Mouse (Mus musculus): ENCODE measurements around the gene Dusp28. TPM values are rescaled to one million over a fixed set of nuclear protein-coding genes. Genes with fewer than 3 reads are reported as not detected.

Dusp28 gene
- polyA plus RNA-seq, 1 experiment from 2014 or later, result 11.4 TPM

DNA sequence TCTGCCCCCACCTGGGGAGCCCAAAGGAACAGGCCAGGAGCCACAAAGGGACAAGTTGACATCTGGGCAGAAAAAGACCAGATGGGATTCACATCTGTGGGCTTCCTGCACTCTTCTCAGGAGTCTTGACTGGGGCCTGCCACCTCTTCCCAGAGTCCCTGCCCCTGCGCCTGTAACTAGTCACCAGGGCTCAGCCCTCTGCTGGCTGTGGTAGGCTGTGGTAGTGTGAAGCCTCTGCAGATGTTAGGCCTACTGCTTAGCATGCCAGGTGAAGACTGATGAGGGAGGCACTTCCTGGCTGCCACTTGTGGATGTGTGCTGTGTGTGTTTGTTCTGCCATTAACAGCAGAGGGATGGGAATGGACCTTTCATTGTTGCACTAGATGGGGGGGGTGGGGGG lies 5.5 kb downstream of the Dusp28 start:
- H3K4me2 ChIP-seq (ENCODE audit: low read depth, low read length), result peak overlapping the region; percentile 98
- no peak for ATAC-seq (ENCODE audit: insufficient read depth, low FRiP score)
- H3K27me3 ChIP-seq (ENCODE audit: control insufficient read depth, insufficient read depth, low read length), result no peaks in the 10 kb centered on the region
- peaks cover 25% of the 10 kb centered on the region for H3K4me1 ChIP-seq (ENCODE audit: control insufficient read depth, insufficient read depth, low read length)
- H3K27ac ChIP-seq (ENCODE audit: low read length), result peak overlapping the region; percentile 95; the same call in 1 of the 2 replicates
- H3K9ac ChIP-seq (ENCODE audit: low read length), result peak overlapping the region; percentile 96
- peak overlapping the region; percentile 88 for H3K4me3 ChIP-seq (replicated peaks; ENCODE audit: low read length)
- H3K36me3 ChIP-seq (ENCODE audit: control insufficient read depth, insufficient read depth, low read length), result peaks cover 14% of the 10 kb centered on the region
- no peaks in the 10 kb centered on the region for H3K9me3 ChIP-seq (replicated peaks; ENCODE audit: control insufficient read depth, low read length)
- 44% methylated on average over 1 of the region's 1 CpGs for WGBS

DNA sequence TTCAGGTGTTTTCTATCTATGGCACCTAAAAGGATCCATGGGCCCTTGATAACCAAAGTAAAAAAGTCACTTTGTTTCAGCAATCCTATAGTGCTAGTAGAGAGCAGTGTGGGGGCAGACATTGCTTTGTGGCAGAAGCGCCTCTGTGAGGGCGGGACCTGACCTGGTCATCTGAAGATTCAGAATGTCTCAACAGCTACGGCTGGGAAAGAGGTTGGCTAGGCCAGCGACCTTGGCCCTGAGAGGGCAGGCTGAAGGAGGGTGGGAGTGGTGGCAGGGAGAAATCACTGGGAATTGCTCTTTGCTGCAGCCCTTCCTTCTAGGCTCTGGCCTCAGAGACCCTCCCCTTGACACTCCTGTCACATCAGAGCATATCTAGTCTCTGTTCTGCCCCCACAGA lies 7.5 kb downstream of the Dusp28 start:
- ATAC-seq (ENCODE audit: insufficient read depth, low FRiP score), result no peak
- H3K4me1 ChIP-seq (ENCODE audit: control insufficient read depth, insufficient read depth, low read length), result peaks cover 18% of the 10 kb centered on the region
- WGBS, result 76% methylated on average over 4 of the region's 4 CpGs
- no peak overlapping the region for H3K4me3 ChIP-seq (replicated peaks; ENCODE audit: low read length)
- H3K27ac ChIP-seq (ENCODE audit: low read length), result no peak overlapping the region
- peaks cover 29% of the 10 kb centered on the region for H3K36me3 ChIP-seq (ENCODE audit: control insufficient read depth, insufficient read depth, low read length)
- no peak overlapping the region for H3K4me2 ChIP-seq (ENCODE audit: low read depth, low read length)
- H3K9ac ChIP-seq (ENCODE audit: low read length), result no peak overlapping the region
- no peaks in the 10 kb centered on the region for H3K27me3 ChIP-seq (ENCODE audit: control insufficient read depth, insufficient read depth, low read length)
- no peaks in the 10 kb centered on the region for H3K9me3 ChIP-seq (replicated peaks; ENCODE audit: control insufficient read depth, low read length)

DNA sequence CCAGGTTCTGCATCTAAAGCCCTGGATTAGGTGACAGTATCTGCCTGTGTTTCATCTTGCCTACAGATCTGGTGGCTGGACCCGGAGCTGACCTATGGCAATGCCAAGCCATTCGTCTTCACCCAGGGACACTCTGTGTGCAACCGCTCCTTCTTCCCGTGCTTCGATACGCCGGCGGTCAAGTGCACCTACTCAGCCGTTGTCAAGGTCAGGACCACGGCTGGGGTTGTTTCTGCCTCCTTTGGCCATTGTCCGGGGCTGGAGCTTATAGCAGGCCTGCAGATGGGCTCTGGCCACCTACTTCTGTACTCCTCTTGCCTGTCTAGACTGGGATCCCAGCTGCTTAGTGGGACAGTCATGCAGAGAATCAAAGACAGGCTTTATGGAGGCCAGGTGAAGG lies 8.2 kb downstream of the Dusp28 start:
- H3K9ac ChIP-seq (ENCODE audit: low read length), result no peak overlapping the region
- no peaks in the 10 kb centered on the region for H3K27me3 ChIP-seq (ENCODE audit: control insufficient read depth, insufficient read depth, low read length)
- ATAC-seq (ENCODE audit: insufficient read depth, low FRiP score), result no peak
- no peak overlapping the region for H3K4me2 ChIP-seq (ENCODE audit: low read depth, low read length)
- H3K27ac ChIP-seq (ENCODE audit: low read length), result no peak overlapping the region
- peaks cover 35% of the 10 kb centered on the region for H3K36me3 ChIP-seq (ENCODE audit: control insufficient read depth, insufficient read depth, low read length)
- H3K4me1 ChIP-seq (ENCODE audit: control insufficient read depth, insufficient read depth, low read length), result peaks cover 14% of the 10 kb centered on the region
- no peak overlapping the region for H3K4me3 ChIP-seq (replicated peaks; ENCODE audit: low read length)
- WGBS, result 90% methylated on average over 11 of the region's 11 CpGs
- no peaks in the 10 kb centered on the region for H3K9me3 ChIP-seq (replicated peaks; ENCODE audit: control insufficient read depth, low read length)

DNA sequence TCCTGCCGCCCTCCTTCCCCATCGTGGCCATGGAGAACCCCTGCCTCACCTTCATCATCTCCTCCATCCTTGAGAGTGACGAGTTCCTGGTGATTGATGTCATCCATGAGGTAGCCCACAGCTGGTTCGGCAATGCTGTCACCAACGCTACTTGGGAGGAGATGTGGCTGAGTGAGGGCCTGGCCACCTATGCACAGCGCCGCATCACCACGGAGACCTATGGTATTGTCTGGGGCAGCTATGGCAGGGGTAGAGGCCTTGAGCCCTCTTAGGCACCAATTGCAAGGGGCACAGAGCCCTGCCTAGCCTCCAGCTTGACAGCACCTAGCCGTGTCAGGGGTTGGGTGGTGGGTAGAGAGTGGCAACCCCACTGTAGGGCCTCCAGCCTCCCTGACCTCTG lies 9.9 kb downstream of the Dusp28 start:
- Histone ChIP-seq H3K4me1 (ENCODE audit: control insufficient read depth, insufficient read depth, low read length) (peaks cover 10% of the 10 kb centered on the region), H3K36me3 (ENCODE audit: control insufficient read depth, insufficient read depth, low read length) (peaks cover 39% of the 10 kb centered on the region), H3K9me3 (replicated peaks; ENCODE audit: control insufficient read depth, low read length) (no peaks in the 10 kb centered on the region), H3K27me3 (ENCODE audit: control insufficient read depth, insufficient read depth, low read length) (no peaks in the 10 kb centered on the region), H3K4me3 (replicated peaks; ENCODE audit: low read length) (no peak overlapping the region), H3K27ac (ENCODE audit: low read length) (no peak overlapping the region), H3K9ac (ENCODE audit: low read length) (no peak overlapping the region), H3K4me2 (ENCODE audit: low read depth, low read length) (no peak overlapping the region)
- no peak for ATAC-seq (ENCODE audit: insufficient read depth, low FRiP score)
- 95% methylated on average over 9 of the region's 9 CpGs for WGBS

DNA sequence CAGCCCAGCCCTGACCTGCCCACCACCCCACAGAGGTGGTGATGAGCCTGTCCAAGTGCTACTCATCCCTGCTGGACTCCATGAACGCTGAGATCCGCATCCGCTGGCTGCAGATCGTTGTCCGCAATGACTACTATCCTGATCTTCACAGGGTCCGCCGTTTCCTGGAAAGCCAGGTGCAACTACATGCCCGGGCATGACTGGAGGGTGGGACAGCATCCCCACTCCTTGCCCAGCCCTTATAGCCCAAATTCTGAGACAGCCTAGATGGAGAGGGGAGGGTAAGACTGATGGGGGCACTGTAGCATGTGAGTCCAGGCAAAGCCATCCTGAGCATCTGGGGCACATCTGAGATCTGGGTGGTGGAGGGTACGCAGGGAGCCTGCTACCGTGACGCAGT lies 12.4 kb downstream of the Dusp28 start:
- H3K27me3 ChIP-seq (ENCODE audit: control insufficient read depth, insufficient read depth, low read length), result no peaks in the 10 kb centered on the region
- H3K4me3 ChIP-seq (replicated peaks; ENCODE audit: low read length), result no peak overlapping the region
- WGBS, result 93% methylated on average over 11 of the region's 11 CpGs
- H3K4me1 ChIP-seq (ENCODE audit: control insufficient read depth, insufficient read depth, low read length), result no peaks in the 10 kb centered on the region
- H3K9me3 ChIP-seq (replicated peaks; ENCODE audit: control insufficient read depth, low read length), result no peaks in the 10 kb centered on the region
- no peak overlapping the region for H3K27ac ChIP-seq (ENCODE audit: low read length)
- H3K4me2 ChIP-seq (ENCODE audit: low read depth, low read length), result no peak overlapping the region
- H3K9ac ChIP-seq (ENCODE audit: low read length), result no peak overlapping the region
- peaks cover 39% of the 10 kb centered on the region for H3K36me3 ChIP-seq (ENCODE audit: control insufficient read depth, insufficient read depth, low read length)
- no peak for ATAC-seq (ENCODE audit: insufficient read depth, low FRiP score)

DNA sequence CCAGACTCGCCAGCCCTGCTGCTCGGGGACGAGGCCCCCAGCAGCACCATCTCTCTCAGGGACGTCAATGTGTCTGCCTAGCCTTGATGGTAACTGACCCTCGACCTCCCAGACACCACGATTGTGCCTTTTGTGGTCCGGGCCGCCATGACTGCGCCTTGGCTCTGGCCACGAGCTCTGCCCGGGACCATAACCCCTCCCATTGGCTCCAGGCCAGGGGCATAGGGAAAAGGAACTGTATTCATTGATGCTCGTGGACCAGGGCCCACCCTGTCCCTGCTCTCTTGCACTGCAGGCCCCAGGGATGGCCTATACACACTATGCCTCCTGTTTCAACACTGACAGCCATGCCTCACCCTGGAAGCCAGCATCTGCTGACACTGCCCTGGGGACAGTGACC lies 13.0 kb downstream of the Dusp28 start:
- no peak overlapping the region for H3K9ac ChIP-seq (ENCODE audit: low read length)
- 0 out of 2 replicates have a peak, but pooled peaks have one; percentile 25 for ATAC-seq (ENCODE audit: insufficient read depth, low FRiP score)
- H3K9me3 ChIP-seq (replicated peaks; ENCODE audit: control insufficient read depth, low read length), result no peaks in the 10 kb centered on the region
- no peaks in the 10 kb centered on the region for H3K4me1 ChIP-seq (ENCODE audit: control insufficient read depth, insufficient read depth, low read length)
- H3K27me3 ChIP-seq (ENCODE audit: control insufficient read depth, insufficient read depth, low read length), result no peaks in the 10 kb centered on the region
- no peak overlapping the region for H3K4me2 ChIP-seq (ENCODE audit: low read depth, low read length)
- WGBS, result 81% methylated on average over 12 of the region's 12 CpGs
- H3K4me3 ChIP-seq (replicated peaks; ENCODE audit: low read length), result no peak overlapping the region
- no peak overlapping the region for H3K27ac ChIP-seq (ENCODE audit: low read length)
- peaks cover 39% of the 10 kb centered on the region for H3K36me3 ChIP-seq (ENCODE audit: control insufficient read depth, insufficient read depth, low read length)

DNA sequence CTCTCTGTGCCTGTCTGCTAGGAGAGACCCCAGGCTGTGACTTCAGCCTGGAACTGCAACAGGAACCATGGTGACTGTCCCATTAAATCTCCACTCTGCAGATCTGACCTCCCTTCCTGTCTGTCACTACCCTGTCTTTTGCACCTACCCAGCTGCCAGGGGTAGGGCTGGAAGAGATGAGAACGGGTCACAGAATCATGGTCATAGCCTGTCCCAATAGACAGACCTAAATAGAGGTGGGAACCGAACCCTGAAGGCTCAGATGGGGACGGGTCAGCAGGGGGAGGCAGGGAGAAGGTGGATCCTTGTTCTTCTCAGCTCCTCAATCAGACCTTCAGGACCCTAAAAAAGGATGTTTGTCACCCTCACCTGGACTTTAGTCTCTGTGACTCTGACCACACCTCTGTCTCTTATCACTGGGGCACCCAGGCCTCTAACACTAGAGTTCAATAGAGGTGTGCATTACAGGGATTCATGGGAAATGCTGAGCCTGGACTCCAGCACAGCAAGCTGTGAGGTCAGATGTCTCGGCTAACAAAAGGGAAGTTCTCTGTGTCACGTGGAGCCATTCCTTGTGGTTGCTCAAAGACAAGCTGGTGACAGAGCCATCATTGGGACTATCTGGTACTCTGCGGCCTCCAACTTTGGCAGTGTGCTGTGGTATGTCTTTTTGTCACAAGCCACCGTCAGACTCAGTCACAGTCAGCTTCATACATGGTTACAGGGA lies 13.9 kb downstream of the Dusp28 start:
- Histone ChIP-seq H3K9ac (ENCODE audit: low read length) (no peak overlapping the region), H3K4me1 (ENCODE audit: control insufficient read depth, insufficient read depth, low read length) (no peaks in the 10 kb centered on the region), H3K4me3 (replicated peaks; ENCODE audit: low read length) (no peak overlapping the region), H3K27ac (ENCODE audit: low read length) (no peak overlapping the region), H3K27me3 (ENCODE audit: control insufficient read depth, insufficient read depth, low read length) (no peaks in the 10 kb centered on the region), H3K9me3 (replicated peaks; ENCODE audit: control insufficient read depth, low read length) (no peaks in the 10 kb centered on the region), H3K36me3 (ENCODE audit: control insufficient read depth, insufficient read depth, low read length) (peaks cover 38% of the 10 kb centered on the region), H3K4me2 (ENCODE audit: low read depth, low read length) (no peak overlapping the region)
- no peak; the same call in 1 of the 2 replicates for ATAC-seq (ENCODE audit: insufficient read depth, low FRiP score)
- 75% methylated on average over 7 of the region's 7 CpGs for WGBS

DNA sequence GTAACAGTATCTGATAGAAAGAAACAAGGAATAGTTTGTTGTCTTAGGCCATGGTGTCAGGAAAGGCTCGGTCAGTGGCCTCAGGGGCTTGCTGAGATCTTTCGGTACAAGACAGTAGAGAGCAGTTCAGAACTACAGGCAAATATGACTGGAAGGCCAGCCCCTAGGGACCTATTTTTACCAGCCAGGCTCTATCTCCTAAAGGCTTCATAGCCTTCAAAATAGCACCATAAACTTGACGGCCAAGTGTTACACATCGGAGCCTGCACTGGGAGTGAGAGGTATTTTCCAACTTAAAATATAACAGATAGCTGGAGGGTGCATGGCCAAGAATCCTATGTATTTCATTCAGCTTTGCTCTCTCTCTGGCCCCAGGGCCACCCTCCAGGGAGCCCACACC lies 14.7 kb downstream of the Dusp28 start:
- Histone ChIP-seq H3K36me3 (ENCODE audit: control insufficient read depth, insufficient read depth, low read length) (peaks cover 29% of the 10 kb centered on the region), H3K9ac (ENCODE audit: low read length) (no peak overlapping the region), H3K4me2 (ENCODE audit: low read depth, low read length) (no peak overlapping the region), H3K4me1 (ENCODE audit: control insufficient read depth, insufficient read depth, low read length) (no peaks in the 10 kb centered on the region), H3K4me3 (replicated peaks; ENCODE audit: low read length) (no peak overlapping the region), H3K27ac (ENCODE audit: low read length) (no peak overlapping the region), H3K27me3 (ENCODE audit: control insufficient read depth, insufficient read depth, low read length) (no peaks in the 10 kb centered on the region), H3K9me3 (replicated peaks; ENCODE audit: control insufficient read depth, low read length) (no peaks in the 10 kb centered on the region)
- WGBS, result 93% methylated on average over 4 of the region's 4 CpGs
- ATAC-seq (ENCODE audit: insufficient read depth, low FRiP score), result no peak

DNA sequence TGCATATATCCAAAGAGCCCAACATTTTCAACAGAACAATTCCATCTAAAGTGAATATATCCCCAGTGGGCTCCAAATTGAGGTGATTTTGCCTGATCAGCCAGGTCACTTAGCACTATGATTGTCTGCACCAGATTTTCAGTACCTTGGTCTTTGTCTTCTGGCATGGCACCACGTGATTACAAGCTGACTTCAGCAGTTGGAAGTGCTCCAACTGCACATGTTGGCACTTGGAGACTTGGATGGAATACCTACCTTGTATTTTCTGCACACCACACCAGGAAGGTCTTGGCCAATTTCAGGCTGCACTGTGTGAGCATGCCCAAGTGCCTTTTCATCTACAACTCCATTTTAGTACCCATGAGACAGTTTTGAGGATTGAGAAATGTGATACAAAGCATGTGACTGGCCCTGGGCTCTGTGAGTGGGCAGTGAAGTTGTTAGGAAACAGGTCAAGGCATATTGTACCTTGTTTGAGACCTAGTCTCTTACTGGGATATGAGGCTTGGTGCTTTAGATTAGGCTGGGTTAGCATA lies 23.5 kb downstream of the Dusp28 start:
- no peak overlapping the region for H3K4me3 ChIP-seq (replicated peaks; ENCODE audit: low read length)
- H3K9me3 ChIP-seq (replicated peaks; ENCODE audit: control insufficient read depth, low read length), result no peaks in the 10 kb centered on the region
- no peak overlapping the region for H3K9ac ChIP-seq (ENCODE audit: low read length)
- 28% methylated on average over 1 of the region's 1 CpGs for WGBS
- no peak for ATAC-seq (ENCODE audit: insufficient read depth, low FRiP score)
- peaks cover 2% of the 10 kb centered on the region for H3K4me1 ChIP-seq (ENCODE audit: control insufficient read depth, insufficient read depth, low read length)
- no peaks in the 10 kb centered on the region for H3K27me3 ChIP-seq (ENCODE audit: control insufficient read depth, insufficient read depth, low read length)
- H3K27ac ChIP-seq (ENCODE audit: low read length), result no peak overlapping the region
- H3K36me3 ChIP-seq (ENCODE audit: control insufficient read depth, insufficient read depth, low read length), result no peaks in the 10 kb centered on the region
- no peak overlapping the region for H3K4me2 ChIP-seq (ENCODE audit: low read depth, low read length)

Measured in stomach, embryonic 16.5 days (tissue).